Mouse (Mus musculus) retina, postnatal 1 day (tissue): ENCODE measurements around the gene Inpp5k.
A peak's percentile ranks its signal among the peaks of the same experiment; 100 is the strongest.

ENCODE experiments used
- DNase-seq: peaks from one replicate; pipeline ENCODE4 v3.0.0-alpha.2; 2012

Gene Inpp5k

GRCm38 (mm10) chr11:75654471-75655390, 23.9 kb downstream of the Inpp5k start:
- DNase-seq = no peak

- DNase-seq = peak; percentile 71
These were observed 25.1 kb downstream of the Inpp5k start for GRCm38 (mm10) chr11:75655621-75656545.

- peak; percentile 28 for DNase-seq
These were observed 26.1 kb downstream of the Inpp5k start for GRCm38 (mm10) chr11:75656621-75657590.

GRCm38 (mm10) chr11:75657841-75658240, 27.1 kb downstream of the Inpp5k start:
- no peak for DNase-seq

- DNase-seq = no peak
These were observed 27.5 kb downstream of the Inpp5k start for GRCm38 (mm10) chr11:75658311-75658710.

- no peak for DNase-seq
These were observed 28.4 kb downstream of the Inpp5k start for GRCm38 (mm10) chr11:75658996-75659750.

- no peak for DNase-seq
These were observed 29.3 kb downstream of the Inpp5k start for GRCm38 (mm10) chr11:75660081-75660590.

GRCm38 (mm10) chr11:75660941-75661800, 30.4 kb downstream of the Inpp5k start:
- no peak for DNase-seq

- DNase-seq = no peak
These were observed 31.3 kb downstream of the Inpp5k start for GRCm38 (mm10) chr11:75662131-75662530.

- no peak for DNase-seq
These were observed 35.5 kb downstream of the Inpp5k start for GRCm38 (mm10) chr11:75666296-75666695.

- no peak for DNase-seq
These were observed 37.8 kb downstream of the Inpp5k start for GRCm38 (mm10) chr11:75668621-75669020.

GRCm38 (mm10) chr11:75669176-75669852, 38.5 kb downstream of the Inpp5k start:
- no peak for DNase-seq

- DNase-seq = no peak
These were observed 39.0 kb downstream of the Inpp5k start for GRCm38 (mm10) chr11:75669853-75670200.

- no peak for DNase-seq
These were observed 40.8 kb downstream of the Inpp5k start for GRCm38 (mm10) chr11:75671426-75672180.

- DNase-seq = no peak
These were observed 42.6 kb downstream of the Inpp5k start for GRCm38 (mm10) chr11:75673411-75673810.

- DNase-seq = no peak
These were observed 44.1 kb downstream of the Inpp5k start for GRCm38 (mm10) chr11:75674875-75675274.

GRCm38 (mm10) chr11:75677881-75678746, 47.3 kb downstream of the Inpp5k start:
- no peak for DNase-seq
